In the genomic region with DNA sequence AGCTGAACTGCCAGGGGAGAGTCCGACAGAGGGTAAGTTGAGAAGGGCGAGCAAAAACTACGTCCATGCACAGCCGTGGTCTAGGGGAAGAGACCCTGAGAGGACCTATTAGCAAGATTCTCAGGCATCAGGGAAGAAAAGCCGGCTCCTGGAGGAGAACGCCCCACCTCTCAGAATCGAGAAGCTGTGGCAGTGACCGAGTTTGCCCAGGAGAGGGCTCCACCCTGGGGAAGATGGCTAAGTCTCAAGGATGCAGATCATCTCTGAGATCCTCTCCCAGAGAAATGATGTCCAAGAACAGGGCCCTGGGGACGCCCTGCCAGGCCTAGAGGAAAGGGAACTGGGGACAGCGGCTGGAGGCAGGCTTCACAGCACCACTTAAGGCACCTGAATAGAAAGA, we compare ENCODE assay signal across 9 mouse cellular contexts. TPM values are rescaled to one million over a fixed set of nuclear protein-coding genes. Genes with fewer than 3 reads are reported as not detected.
DNase-seq lines count a peak whose midpoint lies in the region; ATAC-seq and TF ChIP-seq lines count a peak whose summit lies in the region.
"Had no signal": no experiment of that assay in that cellular context is flagged by ENCODE, and none has a peak within 500 bp of the region (broad histone marks: within the 10 kb centered on the region; RNA-seq: fewer than 3 reads in every experiment).

No protein-coding gene starts in this region.

- peak; percentile 97 for DNase-seq in midbrain, embryonic 11.5 days (ENCODE audit: low spot score, missing footprints)
- peak; percentile 40 for DNase-seq in embryonic facial prominence, embryonic 14.5 days (ENCODE audit: low spot score)
- DNase-seq in large intestine, adult 2 months (ENCODE audit: low read depth, low spot score): peak; percentile 6
- peak; percentile 25 to 35 for DNase-seq in thymus, postnatal 10 days (ENCODE audit: low spot score in 2 of 2)

- no peak overlapping the region for H3K27ac ChIP-seq in midbrain, embryonic 11.5 days (ENCODE audit: low read depth, low read length)
- no peak overlapping the region for H3K27ac ChIP-seq in midbrain, embryonic 15.5 days
- H3K27ac ChIP-seq in bone marrow, adult 2 months (ENCODE audit: control insufficient read depth, insufficient read depth, low read depth, low read length, poor library complexity): no peak overlapping the region
- no peak overlapping the region for H3K27ac ChIP-seq in embryonic facial prominence, embryonic 14.5 days (replicated peaks; ENCODE audit: low read depth, low read length)
- H3K27ac ChIP-seq in heart, embryonic 13.5 days (replicated peaks): no peak overlapping the region
- no peak overlapping the region for H3K27ac ChIP-seq in midbrain, embryonic 13.5 days
- H3K27ac ChIP-seq: embryonic facial prominence, embryonic 15.5 days had no signal

- no peak for ATAC-seq in midbrain, embryonic 11.5 days (ENCODE audit: low FRiP score)
- no peak for ATAC-seq in midbrain, embryonic 15.5 days (replicated peaks)
- no peak for ATAC-seq in embryonic facial prominence, embryonic 14.5 days (ENCODE audit: low read depth)
- no peak for ATAC-seq in heart, embryonic 13.5 days (ENCODE audit: extremely low read depth, insufficient number of reproducible peaks, low FRiP score, low TSS enrichment)
- 0 out of 2 replicates have a peak, but pooled peaks have one; percentile 30 for ATAC-seq in midbrain, embryonic 13.5 days

- H3K4me1 ChIP-seq in midbrain, embryonic 11.5 days (ENCODE audit: control insufficient read depth, insufficient read depth, low read length): no peaks in the 10 kb centered on the region
- peaks cover 4% of the 10 kb centered on the region for H3K4me1 ChIP-seq in midbrain, embryonic 15.5 days
- no peaks in the 10 kb centered on the region for H3K4me1 ChIP-seq in bone marrow, adult 2 months (ENCODE audit: control insufficient read depth, insufficient read depth, low read length)
- H3K4me1 ChIP-seq in embryonic facial prominence, embryonic 14.5 days (ENCODE audit: control insufficient read depth, insufficient read depth, low read length): no peaks in the 10 kb centered on the region
- H3K4me1 ChIP-seq in heart, embryonic 13.5 days: peaks cover 10% of the 10 kb centered on the region
- peaks cover 13% of the 10 kb centered on the region for H3K4me1 ChIP-seq in midbrain, embryonic 13.5 days (replicated peaks)

- WGBS in midbrain, embryonic 11.5 days: 5% methylated on average over 10 of the region's 10 CpGs
- 5% methylated on average over 10 of the region's 10 CpGs for WGBS in midbrain, embryonic 15.5 days
- 8% methylated on average over 10 of the region's 10 CpGs for WGBS in bone marrow, adult 2 months
- 4% methylated on average over 10 of the region's 10 CpGs for WGBS in embryonic facial prominence, embryonic 14.5 days
- 9% methylated on average over 10 of the region's 10 CpGs for WGBS in heart, embryonic 13.5 days
- 10% methylated on average over 10 of the region's 10 CpGs for WGBS in large intestine, adult 2 months
- 7% methylated on average over 10 of the region's 10 CpGs for WGBS in midbrain, embryonic 13.5 days

- peaks cover 10% of the 10 kb centered on the region; the same call in 1 of the 2 replicates for H3K27me3 ChIP-seq in midbrain, embryonic 11.5 days (ENCODE audit: control insufficient read depth, insufficient read depth, low read length)
- peaks cover 5% of the 10 kb centered on the region; the same call in 1 of the 2 replicates for H3K27me3 ChIP-seq in midbrain, embryonic 15.5 days (replicated peaks)
- no peaks in the 10 kb centered on the region for H3K27me3 ChIP-seq in embryonic facial prominence, embryonic 14.5 days (replicated peaks; ENCODE audit: control insufficient read depth, insufficient read depth, low read length)
- peaks cover 24% of the 10 kb centered on the region for H3K27me3 ChIP-seq in heart, embryonic 13.5 days (replicated peaks)
- H3K27me3 ChIP-seq in midbrain, embryonic 13.5 days: peaks cover 29% of the 10 kb centered on the region

- TF ChIP-seq CTCF in bone marrow, adult 2 months (IDR thresholded peaks at IDR 0.05; ENCODE audit: control insufficient read depth, insufficient read depth, low read length): peak; percentile 60; the same call in 1 of the 2 replicates

- no peak overlapping the region for H3K4me2 ChIP-seq in midbrain, embryonic 11.5 days
- no peak overlapping the region for H3K4me2 ChIP-seq in midbrain, embryonic 15.5 days
- H3K4me2 ChIP-seq in embryonic facial prominence, embryonic 14.5 days (ENCODE audit: low read depth, low read length): 0 out of 2 replicates have a peak overlapping the region, but pooled peaks have one; percentile 23
- peak overlapping the region; percentile 62 for H3K4me2 ChIP-seq in heart, embryonic 13.5 days
- no peak overlapping the region; the same call in 1 of the 2 replicates for H3K4me2 ChIP-seq in midbrain, embryonic 13.5 days (replicated peaks)
- H3K4me2 ChIP-seq: embryonic facial prominence, embryonic 15.5 days had no signal

- H3K9ac ChIP-seq in midbrain, embryonic 11.5 days (ENCODE audit: low read length): no peak overlapping the region
- no peak overlapping the region for H3K9ac ChIP-seq in midbrain, embryonic 15.5 days
- no peak overlapping the region for H3K9ac ChIP-seq in embryonic facial prominence, embryonic 14.5 days (ENCODE audit: low read depth, low read length)
- H3K9ac ChIP-seq in heart, embryonic 13.5 days: peak overlapping the region; percentile 45
- H3K9ac ChIP-seq in midbrain, embryonic 13.5 days (replicated peaks): no peak overlapping the region
- H3K9ac ChIP-seq: embryonic facial prominence, embryonic 15.5 days had no signal

- H3K36me3 ChIP-seq in midbrain, embryonic 11.5 days (ENCODE audit: control insufficient read depth, insufficient read depth, low read length): no peaks in the 10 kb centered on the region
- H3K36me3 ChIP-seq in midbrain, embryonic 15.5 days (replicated peaks): no peaks in the 10 kb centered on the region
- H3K36me3 ChIP-seq in embryonic facial prominence, embryonic 14.5 days (ENCODE audit: control insufficient read depth, insufficient read depth, low read length): no peaks in the 10 kb centered on the region
- no peaks in the 10 kb centered on the region for H3K36me3 ChIP-seq in heart, embryonic 13.5 days
- no peaks in the 10 kb centered on the region for H3K36me3 ChIP-seq in midbrain, embryonic 13.5 days
- H3K36me3 ChIP-seq: embryonic facial prominence, embryonic 15.5 days had no signal

- H3K9me3 ChIP-seq in midbrain, embryonic 11.5 days (ENCODE audit: control insufficient read depth, low read length): no peaks in the 10 kb centered on the region
- H3K9me3 ChIP-seq in midbrain, embryonic 15.5 days: no peaks in the 10 kb centered on the region
- no peaks in the 10 kb centered on the region for H3K9me3 ChIP-seq in embryonic facial prominence, embryonic 14.5 days (ENCODE audit: control insufficient read depth, low read length)
- H3K9me3 ChIP-seq in heart, embryonic 13.5 days: no peaks in the 10 kb centered on the region
- no peaks in the 10 kb centered on the region for H3K9me3 ChIP-seq in midbrain, embryonic 13.5 days
- H3K9me3 ChIP-seq: embryonic facial prominence, embryonic 15.5 days had no signal

- TF ChIP-seq POLR2A in bone marrow, adult 2 months (IDR thresholded peaks at IDR 0.05; ENCODE audit: borderline replicate concordance, control insufficient read depth, low read depth, low read length): no peak

- no peak overlapping the region for H3K4me3 ChIP-seq in midbrain, embryonic 11.5 days (ENCODE audit: low read depth, low read length)
- no peak overlapping the region for H3K4me3 ChIP-seq in midbrain, embryonic 15.5 days
- H3K4me3 ChIP-seq in bone marrow, adult 2 months (replicated peaks; ENCODE audit: control insufficient read depth, low read depth, low read length): no peak overlapping the region
- no peak overlapping the region for H3K4me3 ChIP-seq in embryonic facial prominence, embryonic 14.5 days (ENCODE audit: low read depth, low read length)
- peak overlapping the region; percentile 34 for H3K4me3 ChIP-seq in heart, embryonic 13.5 days
- H3K4me3 ChIP-seq in midbrain, embryonic 13.5 days (replicated peaks): no peak overlapping the region
- H3K4me3 ChIP-seq: embryonic facial prominence, embryonic 15.5 days had no signal

RNA-seq across cellular contexts. Expression of a gene that starts 47.7 kb away (rescaled TPM):
- not detected in 2 replicates for polyA plus RNA-seq in midbrain, embryonic 11.5 days (2014; fragmentation: Nextera tagmentation; extraction: Ambion mirVana)
- polyA plus RNA-seq in midbrain, embryonic 15.5 days (2015; fragmentation: Nextera tagmentation; extraction: Ambion mirVana): 0.06 and 0.09 TPM in 2 replicates
- polyA plus RNA-seq in bone marrow, adult 2 months (2011; ENCODE audit: insufficient read depth, insufficient read length, low replicate concordance, missing spikeins): not detected in 2 replicates
- 1.6 and 2.0 TPM in 2 replicates for polyA plus RNA-seq in embryonic facial prominence, embryonic 14.5 days (2014; fragmentation: Nextera tagmentation; extraction: Ambion mirVana)
- polyA plus RNA-seq in heart, embryonic 13.5 days (2015; fragmentation: Nextera tagmentation; extraction: Ambion mirVana): not detected in 2 replicates
- polyA plus RNA-seq in large intestine, adult 2 months (2012; rRNA removed): not detected in 2 replicates
- polyA plus RNA-seq in midbrain, embryonic 13.5 days (2015; fragmentation: Nextera tagmentation; extraction: Ambion mirVana): 0.13 TPM in 2 replicates

Comparison
In these comparisons a context has a peak if more than half of its experiments do, and no peak if none do; other contexts are left out.
1. DNase-seq: peak in every context shown above with its lines; median percentile 97 in midbrain, embryonic 11.5 days; 40 in embryonic facial prominence, embryonic 14.5 days; 30 in thymus, postnatal 10 days; 6 in large intestine, adult 2 months.
2. H3K4me2 ChIP-seq: peak in embryonic facial prominence, embryonic 14.5 days (single experiment) and heart, embryonic 13.5 days (single experiment); none in midbrain, embryonic 11.5 days (single experiment), midbrain, embryonic 15.5 days (single experiment) and midbrain, embryonic 13.5 days (single experiment).